Mouse (Mus musculus): ENCODE measurements around the gene Elk3. TPM values are rescaled to one million over a fixed set of nuclear protein-coding genes. Genes with fewer than 3 reads are reported as not detected.
"Not testable (repeated sequence)": the region's sequence is repeated elsewhere in the genome, so short reads cannot be mapped to it uniquely, and the experiment has no call there.

The Elk3 gene
- polyA plus RNA-seq (2014; fragmentation: Nextera tagmentation; extraction: Ambion mirVana) = 5.7 and 10.8 TPM in 2 replicates

DNA sequence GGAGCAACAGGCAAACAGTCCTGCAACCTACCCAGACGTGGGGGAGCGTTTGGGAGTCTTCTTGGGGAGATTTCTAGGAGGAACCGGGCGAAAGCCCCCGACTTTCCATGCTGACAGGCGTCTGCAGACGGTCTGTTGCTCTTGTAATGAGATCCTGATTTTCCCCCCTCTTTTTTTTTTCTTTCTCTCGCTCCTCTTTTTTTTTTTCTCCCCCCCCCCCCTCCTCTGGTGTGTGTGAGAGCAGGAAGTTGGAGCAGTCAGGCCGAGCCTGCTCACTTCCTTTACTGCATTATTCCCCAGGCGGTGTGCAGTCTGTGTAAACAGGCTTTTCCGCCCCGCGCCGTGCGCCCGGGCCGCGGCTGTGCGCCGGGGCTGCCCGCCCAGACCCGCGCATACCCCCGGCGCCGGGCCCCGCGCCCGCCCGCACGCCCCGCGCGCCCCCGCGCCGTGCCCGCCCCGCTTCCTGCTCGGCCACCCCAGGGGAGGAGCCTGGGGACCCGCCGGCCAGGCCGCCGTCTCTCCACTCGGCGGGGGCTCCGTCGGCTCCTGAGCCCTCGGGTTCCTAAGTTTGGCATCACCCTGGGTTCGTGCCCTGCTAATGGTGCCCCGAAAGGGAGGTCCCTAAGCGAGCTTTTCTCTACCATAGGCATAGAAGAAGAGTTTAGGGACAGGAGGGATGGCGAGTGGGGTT, at the start of gene Elk3:
Elk3 (minus strand) TSS at position 415 of the 691 bp plus-strand sequence.
- H3K4me1 ChIP-seq (ENCODE audit: control insufficient read depth, insufficient read depth, low read length) = 0 out of 2 replicates have a peak, but pooled peaks cover 9% of the 10 kb centered on the region
- ATAC-seq (ENCODE audit: low read depth) = peak; percentile 83
- no peaks in the 10 kb centered on the region for H3K9me3 ChIP-seq (ENCODE audit: control insufficient read depth, low read length)
- under 1% methylated on average over 36 of the region's 53 CpGs for WGBS
- no peaks in the 10 kb centered on the region for H3K36me3 ChIP-seq (ENCODE audit: control insufficient read depth, insufficient read depth, low read length)
- peak within 1 kb of the TSS; percentile 63 for H3K9ac ChIP-seq (replicated peaks; ENCODE audit: low read depth, low read length)
- H3K27ac ChIP-seq (ENCODE audit: low read depth, low read length) = peak within 1 kb of the TSS; percentile 75
- peak within 1 kb of the TSS; percentile 86 for H3K4me2 ChIP-seq (ENCODE audit: low read depth, low read length)
- no peaks in the 10 kb centered on the region for H3K27me3 ChIP-seq (ENCODE audit: control insufficient read depth, insufficient read depth, low read length)
- peak within 1 kb of the TSS; percentile 40 for H3K4me3 ChIP-seq (ENCODE audit: low read depth, low read length)

DNA sequence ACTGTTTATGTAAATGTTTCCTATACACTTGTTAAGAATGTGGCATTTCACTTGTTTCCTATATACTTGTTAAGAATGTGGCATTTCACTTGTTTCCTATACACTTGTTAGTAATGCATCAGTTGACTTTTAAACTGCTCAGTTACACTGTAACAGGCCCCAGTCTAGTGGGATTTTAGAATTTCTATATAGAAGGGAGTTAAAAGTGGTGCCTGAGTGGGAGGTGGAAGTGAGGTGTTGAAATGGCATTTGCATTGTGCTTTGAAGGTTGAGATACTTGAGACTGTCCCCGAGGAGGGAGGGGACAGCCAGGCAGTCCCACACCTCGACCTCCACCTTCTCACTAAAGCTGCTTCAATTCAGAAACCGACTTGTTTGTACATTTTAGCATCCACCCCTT, 49.7 kb upstream of the Elk3 start:
- ATAC-seq (ENCODE audit: low read depth) = no peak
- Histone ChIP-seq H3K9me3 (ENCODE audit: control insufficient read depth, low read length) (no peaks in the 10 kb centered on the region), H3K36me3 (ENCODE audit: control insufficient read depth, insufficient read depth, low read length) (no peaks in the 10 kb centered on the region), H3K4me3 (ENCODE audit: low read depth, low read length) (no peak overlapping the region), H3K4me1 (ENCODE audit: control insufficient read depth, insufficient read depth, low read length) (no peaks in the 10 kb centered on the region), H3K27ac (ENCODE audit: low read depth, low read length) (no peak overlapping the region), H3K9ac (replicated peaks; ENCODE audit: low read depth, low read length) (no peak overlapping the region), H3K27me3 (ENCODE audit: control insufficient read depth, insufficient read depth, low read length) (no peaks in the 10 kb centered on the region), H3K4me2 (ENCODE audit: low read depth, low read length) (no peak overlapping the region)
- WGBS = 46% methylated on average over 3 of the region's 3 CpGs

DNA sequence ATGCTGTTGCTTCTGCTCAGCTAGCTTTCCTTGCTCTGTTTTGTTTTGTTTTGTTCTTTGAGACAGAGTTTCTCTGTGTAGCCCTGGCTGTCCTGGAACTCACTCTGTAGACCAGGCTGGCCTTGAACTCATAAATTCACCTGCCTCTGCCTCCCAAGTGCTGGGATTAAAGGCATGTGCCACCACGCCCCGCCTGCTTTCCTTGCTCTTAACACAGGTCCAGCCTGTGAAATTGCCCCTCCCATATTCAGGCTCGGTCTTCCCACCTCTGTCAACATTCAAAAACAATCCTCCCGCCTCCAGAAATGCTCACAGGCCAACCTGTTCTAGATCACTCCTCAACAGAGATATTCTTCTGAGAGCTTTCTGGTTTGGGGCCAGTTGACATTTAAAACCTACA, 49.3 kb upstream of the Elk3 start:
- H3K4me1 ChIP-seq (ENCODE audit: control insufficient read depth, insufficient read depth, low read length); H3K27ac ChIP-seq (ENCODE audit: low read depth, low read length); H3K36me3 ChIP-seq (ENCODE audit: control insufficient read depth, insufficient read depth, low read length); H3K27me3 ChIP-seq (ENCODE audit: control insufficient read depth, insufficient read depth, low read length); ATAC-seq (ENCODE audit: low read depth); H3K9ac ChIP-seq (replicated peaks; ENCODE audit: low read depth, low read length); H3K4me2 ChIP-seq (ENCODE audit: low read depth, low read length); H3K9me3 ChIP-seq (ENCODE audit: control insufficient read depth, low read length); H3K4me3 ChIP-seq (ENCODE audit: low read depth, low read length): not testable (repeated sequence)
- WGBS = 78% methylated on average over 4 of the region's 4 CpGs

DNA sequence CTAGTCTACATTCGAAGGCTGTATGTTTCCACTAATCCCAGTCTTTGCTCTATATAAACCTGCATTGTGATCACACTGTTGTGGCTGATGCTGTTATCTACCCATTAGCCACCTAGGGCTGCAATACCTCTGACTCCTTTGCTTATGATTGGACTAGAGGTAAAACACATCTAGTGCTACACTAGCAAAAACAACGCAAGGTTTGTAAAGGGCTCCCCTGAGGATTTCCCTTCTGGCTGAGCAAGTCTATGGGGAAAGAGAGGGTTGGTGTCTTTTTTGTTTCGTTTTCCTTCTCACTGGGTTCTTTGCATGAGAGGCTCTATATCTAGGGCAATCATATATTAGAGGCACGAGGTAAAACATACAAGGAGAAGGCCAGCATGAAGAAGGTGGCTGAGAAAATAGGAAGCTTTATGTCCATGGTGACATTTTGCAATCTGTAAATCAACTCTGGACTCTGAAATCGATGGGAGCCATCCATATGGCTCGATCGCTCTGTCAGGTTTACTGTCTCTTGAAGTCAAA, 48.5 kb upstream of the Elk3 start:
- no peak for ATAC-seq (ENCODE audit: low read depth)
- H3K9ac ChIP-seq (replicated peaks; ENCODE audit: low read depth, low read length) = no peak overlapping the region
- no peak overlapping the region for H3K4me3 ChIP-seq (ENCODE audit: low read depth, low read length)
- H3K4me1 ChIP-seq (ENCODE audit: control insufficient read depth, insufficient read depth, low read length) = no peaks in the 10 kb centered on the region
- H3K9me3 ChIP-seq (ENCODE audit: control insufficient read depth, low read length) = no peaks in the 10 kb centered on the region
- H3K27ac ChIP-seq (ENCODE audit: low read depth, low read length) = no peak overlapping the region
- H3K27me3 ChIP-seq (ENCODE audit: control insufficient read depth, insufficient read depth, low read length) = no peaks in the 10 kb centered on the region
- H3K4me2 ChIP-seq (ENCODE audit: low read depth, low read length) = no peak overlapping the region
- no peaks in the 10 kb centered on the region for H3K36me3 ChIP-seq (ENCODE audit: control insufficient read depth, insufficient read depth, low read length)
- 64% methylated on average over 7 of the region's 7 CpGs for WGBS

DNA sequence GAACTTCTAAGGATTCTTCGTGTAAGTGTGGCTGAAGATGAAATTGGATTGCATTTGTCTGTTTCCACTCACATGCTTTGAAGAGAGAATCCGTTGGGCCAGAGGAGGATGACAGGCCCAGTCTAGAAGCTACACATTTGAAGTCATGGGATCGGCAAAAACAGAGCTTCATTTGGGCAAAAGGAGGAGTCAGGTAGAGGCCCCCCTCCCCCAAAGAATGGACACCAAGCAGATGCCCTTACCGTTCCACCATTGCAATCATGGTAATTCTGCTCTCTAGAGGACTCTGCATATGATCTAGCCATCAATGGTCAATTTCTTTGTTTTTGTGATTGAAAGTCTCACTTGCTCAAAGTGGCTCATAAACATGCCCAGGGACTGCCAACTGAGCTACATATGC, 47.9 kb upstream of the Elk3 start:
- no peak overlapping the region for H3K4me3 ChIP-seq (ENCODE audit: low read depth, low read length)
- no peaks in the 10 kb centered on the region for H3K36me3 ChIP-seq (ENCODE audit: control insufficient read depth, insufficient read depth, low read length)
- no peak overlapping the region for H3K4me2 ChIP-seq (ENCODE audit: low read depth, low read length)
- H3K9ac ChIP-seq (replicated peaks; ENCODE audit: low read depth, low read length) = no peak overlapping the region
- H3K27ac ChIP-seq (ENCODE audit: low read depth, low read length) = no peak overlapping the region
- no peaks in the 10 kb centered on the region for H3K4me1 ChIP-seq (ENCODE audit: control insufficient read depth, insufficient read depth, low read length)
- H3K9me3 ChIP-seq (ENCODE audit: control insufficient read depth, low read length) = no peaks in the 10 kb centered on the region
- WGBS = 85% methylated on average over 4 of the region's 4 CpGs
- no peaks in the 10 kb centered on the region for H3K27me3 ChIP-seq (ENCODE audit: control insufficient read depth, insufficient read depth, low read length)
- no peak for ATAC-seq (ENCODE audit: low read depth)

DNA sequence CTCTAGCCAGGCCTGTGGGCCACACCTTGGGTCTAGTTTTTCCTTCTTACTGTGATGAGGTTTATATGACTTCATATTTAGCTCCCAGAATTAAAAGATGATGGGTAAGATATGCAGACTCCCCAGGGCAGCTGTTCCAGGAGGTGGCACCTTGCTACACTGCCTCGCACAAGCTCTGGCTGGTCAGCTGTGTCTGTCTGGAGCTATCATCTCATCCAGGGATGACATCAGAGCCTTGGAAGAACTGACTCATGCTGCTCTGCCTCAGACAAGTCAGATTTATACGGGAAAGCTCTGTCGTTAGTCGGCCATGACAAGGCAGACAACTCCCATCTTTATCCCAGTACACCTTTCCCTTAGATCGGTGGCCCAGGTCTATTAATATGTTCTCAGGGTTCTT, 46.2 kb upstream of the Elk3 start:
- H3K4me2 ChIP-seq (ENCODE audit: low read depth, low read length) = no peak overlapping the region
- no peaks in the 10 kb centered on the region for H3K27me3 ChIP-seq (ENCODE audit: control insufficient read depth, insufficient read depth, low read length)
- H3K4me1 ChIP-seq (ENCODE audit: control insufficient read depth, insufficient read depth, low read length) = no peaks in the 10 kb centered on the region
- no peak overlapping the region for H3K9ac ChIP-seq (replicated peaks; ENCODE audit: low read depth, low read length)
- H3K9me3 ChIP-seq (ENCODE audit: control insufficient read depth, low read length) = no peaks in the 10 kb centered on the region
- H3K27ac ChIP-seq (ENCODE audit: low read depth, low read length) = no peak overlapping the region
- H3K36me3 ChIP-seq (ENCODE audit: control insufficient read depth, insufficient read depth, low read length) = no peaks in the 10 kb centered on the region
- no peak overlapping the region for H3K4me3 ChIP-seq (ENCODE audit: low read depth, low read length)
- no peak for ATAC-seq (ENCODE audit: low read depth)
- WGBS = 91% methylated on average over 5 of the region's 5 CpGs

DNA sequence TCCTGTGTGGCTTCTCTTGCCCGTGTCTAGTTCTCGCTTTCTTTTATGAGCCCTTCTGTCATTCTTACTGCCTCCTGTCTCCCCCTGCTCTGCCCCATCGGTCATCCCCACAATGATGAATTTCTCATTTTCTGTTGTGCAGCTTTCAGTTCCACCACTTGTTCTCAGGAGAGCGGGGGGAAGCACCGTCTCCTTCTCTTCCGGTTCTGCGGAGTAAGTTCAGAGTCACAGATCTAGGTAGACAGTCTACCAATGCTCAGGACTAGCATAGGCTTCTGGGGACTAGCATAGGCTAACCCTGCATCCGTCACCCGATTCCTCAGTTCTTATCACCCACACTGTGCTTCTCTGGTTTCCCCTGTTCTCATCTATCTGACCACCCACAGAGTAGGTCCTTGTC, 45.2 kb upstream of the Elk3 start:
- no peak overlapping the region for H3K9ac ChIP-seq (replicated peaks; ENCODE audit: low read depth, low read length)
- ATAC-seq (ENCODE audit: low read depth) = no peak
- no peaks in the 10 kb centered on the region for H3K4me1 ChIP-seq (ENCODE audit: control insufficient read depth, insufficient read depth, low read length)
- no peak overlapping the region for H3K4me2 ChIP-seq (ENCODE audit: low read depth, low read length)
- no peak overlapping the region for H3K27ac ChIP-seq (ENCODE audit: low read depth, low read length)
- no peaks in the 10 kb centered on the region for H3K36me3 ChIP-seq (ENCODE audit: control insufficient read depth, insufficient read depth, low read length)
- no peak overlapping the region for H3K4me3 ChIP-seq (ENCODE audit: low read depth, low read length)
- H3K27me3 ChIP-seq (ENCODE audit: control insufficient read depth, insufficient read depth, low read length) = no peaks in the 10 kb centered on the region
- 80% methylated on average over 9 of the region's 9 CpGs for WGBS
- H3K9me3 ChIP-seq (ENCODE audit: control insufficient read depth, low read length) = no peaks in the 10 kb centered on the region

DNA sequence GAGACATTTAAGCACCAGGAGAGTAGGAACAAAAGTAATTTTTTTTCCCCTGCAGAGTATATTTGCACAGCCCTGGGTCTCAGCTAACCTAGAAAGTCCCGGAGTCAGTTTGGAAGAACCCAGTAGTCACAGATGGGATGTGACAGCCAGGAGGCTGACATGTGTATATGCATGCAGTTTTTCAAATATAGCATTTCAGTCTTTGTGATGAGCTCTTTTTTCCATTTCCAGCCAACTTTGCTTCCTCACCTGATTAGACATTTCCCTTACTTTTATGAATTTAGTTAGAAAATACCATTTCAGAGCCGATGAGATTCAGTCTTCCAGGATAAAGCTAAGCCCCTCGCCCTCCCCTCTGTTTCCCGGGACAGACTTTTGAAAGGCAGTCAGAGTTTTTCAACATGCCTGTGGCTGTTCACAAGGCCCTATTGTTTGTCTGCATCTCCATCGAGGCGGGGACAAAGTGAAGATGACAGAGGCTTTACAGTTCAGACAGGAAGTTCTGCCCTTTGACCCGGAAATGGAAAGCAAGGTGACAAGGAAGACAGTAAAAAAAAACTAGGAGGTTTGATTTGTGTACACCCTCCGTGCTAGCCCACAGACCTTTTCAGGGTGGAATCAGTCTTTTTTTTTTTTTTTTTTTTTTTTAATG, 44.5 kb upstream of the Elk3 start:
- H3K4me3 ChIP-seq (ENCODE audit: low read depth, low read length) = no peak overlapping the region
- no peak overlapping the region for H3K27ac ChIP-seq (ENCODE audit: low read depth, low read length)
- ATAC-seq (ENCODE audit: low read depth) = no peak
- WGBS = 50% methylated on average over 8 of the region's 8 CpGs
- no peaks in the 10 kb centered on the region for H3K27me3 ChIP-seq (ENCODE audit: control insufficient read depth, insufficient read depth, low read length)
- no peaks in the 10 kb centered on the region for H3K4me1 ChIP-seq (ENCODE audit: control insufficient read depth, insufficient read depth, low read length)
- no peaks in the 10 kb centered on the region for H3K9me3 ChIP-seq (ENCODE audit: control insufficient read depth, low read length)
- H3K9ac ChIP-seq (replicated peaks; ENCODE audit: low read depth, low read length) = no peak overlapping the region
- no peak overlapping the region for H3K4me2 ChIP-seq (ENCODE audit: low read depth, low read length)
- no peaks in the 10 kb centered on the region for H3K36me3 ChIP-seq (ENCODE audit: control insufficient read depth, insufficient read depth, low read length)

DNA sequence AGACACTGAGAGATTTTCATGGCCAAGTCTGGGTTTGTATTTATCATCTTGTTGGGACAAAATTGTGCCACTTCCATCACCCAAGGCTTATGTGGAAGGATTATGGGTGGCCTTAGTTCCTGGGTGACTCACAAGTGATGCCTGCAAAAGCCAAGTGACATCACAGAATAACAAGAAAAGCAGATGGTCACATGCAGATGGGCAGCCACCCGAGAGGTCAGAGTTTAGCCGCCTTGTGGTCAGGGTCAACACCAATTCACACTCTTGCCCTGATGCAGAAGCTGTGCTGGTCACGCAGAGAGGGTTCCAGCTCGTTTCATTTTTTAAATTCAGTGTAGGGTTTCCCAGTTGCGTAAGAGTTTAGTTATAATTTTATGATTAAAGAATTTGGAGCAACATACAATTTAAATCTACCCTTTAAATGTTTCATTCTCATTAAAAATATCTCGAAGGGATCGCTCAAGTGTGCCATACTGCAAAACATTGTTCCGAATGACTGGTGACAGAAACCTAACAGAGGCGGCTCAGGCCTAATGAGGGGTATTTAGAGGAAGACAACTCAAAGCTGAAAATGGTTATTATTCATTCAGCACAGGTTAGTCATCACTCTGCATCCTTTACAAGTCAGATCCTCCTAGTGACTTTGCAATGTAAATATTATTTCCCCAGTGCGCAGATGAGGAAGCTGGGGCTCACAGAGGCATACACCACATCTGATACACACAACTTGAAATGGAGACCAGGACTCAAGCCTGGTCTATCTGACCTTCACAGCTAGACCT, 42.8 kb upstream of the Elk3 start:
- H3K27me3 ChIP-seq (ENCODE audit: control insufficient read depth, insufficient read depth, low read length) = no peaks in the 10 kb centered on the region
- H3K9me3 ChIP-seq (ENCODE audit: control insufficient read depth, low read length) = no peaks in the 10 kb centered on the region
- H3K36me3 ChIP-seq (ENCODE audit: control insufficient read depth, insufficient read depth, low read length) = no peaks in the 10 kb centered on the region
- WGBS = 86% methylated on average over 10 of the region's 10 CpGs
- no peak overlapping the region for H3K4me2 ChIP-seq (ENCODE audit: low read depth, low read length)
- no peaks in the 10 kb centered on the region for H3K4me1 ChIP-seq (ENCODE audit: control insufficient read depth, insufficient read depth, low read length)
- H3K9ac ChIP-seq (replicated peaks; ENCODE audit: low read depth, low read length) = no peak overlapping the region
- no peak overlapping the region for H3K4me3 ChIP-seq (ENCODE audit: low read depth, low read length)
- no peak for ATAC-seq (ENCODE audit: low read depth)
- no peak overlapping the region for H3K27ac ChIP-seq (ENCODE audit: low read depth, low read length)
